Mouse (Mus musculus): ENCODE measurements around the gene Fam189a1.

DNA sequence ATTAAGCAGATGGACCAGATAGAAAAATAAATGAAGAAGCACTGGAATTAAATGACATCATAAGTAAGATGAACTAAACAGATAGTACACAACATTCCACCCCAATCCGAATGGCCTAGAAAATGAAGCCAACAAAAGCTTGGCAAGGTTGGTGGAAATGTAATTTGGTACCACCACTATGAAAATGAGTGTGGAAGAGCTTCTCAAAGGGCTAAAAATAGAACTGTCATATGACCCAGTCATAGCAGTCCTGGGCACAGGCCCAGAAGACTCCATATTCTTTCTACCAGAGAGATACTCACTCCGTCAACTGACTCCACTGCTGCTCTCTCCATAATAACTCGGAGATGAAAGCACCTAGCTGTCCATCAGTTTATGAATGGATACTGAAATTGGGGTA, 310.3 kb downstream of the Fam189a1 start:
- TF ChIP-seq GATA1 (IDR thresholded peaks at IDR 0.05; ENCODE audit: low read length) = no peak
- no peak for TF ChIP-seq TAL1 (IDR thresholded peaks at IDR 0.05; ENCODE audit: low read length)
